Mouse (Mus musculus) neural tube, embryonic 14.5 days (tissue): ENCODE results near the gene Spty2d1. TPM values are rescaled to one million over a fixed set of nuclear protein-coding genes. Genes with fewer than 3 reads are reported as not detected.
A peak's percentile ranks its signal among the peaks of the same experiment; 100 is the strongest.

ENCODE experiments used
- ATAC-seq: fragments of 200-750 bp; cut with Nextera tagmentation; 2 replicates; pipeline ENCODE4 v1.8.0; 2017; ENCODE audit warnings: low read depth, mild to moderate bottlenecking, moderate TSS enrichment, moderate library complexity
- H3K27ac ChIP-seq: fragments of 300-500 bp; sonication (generic); 2 replicates; pipeline ENCODE4 v1.5.1; 2014; ENCODE audit warnings: low read depth, mild to moderate bottlenecking, control low read depth, low read length, moderate library complexity, mixed read lengths
- H3K27me3 ChIP-seq: fragments of 300-500 bp; sonication (generic); 2 replicates; pipeline ENCODE4 v1.6.1; 2014; ENCODE audit warnings: low read length; ENCODE audit not compliant: control insufficient read depth, insufficient read depth
- H3K36me3 ChIP-seq: fragments of 300-500 bp; sonication (generic); 2 replicates; pipeline ENCODE4 v1.6.1; 2014; ENCODE audit warnings: low read length, mixed read lengths; ENCODE audit not compliant: control insufficient read depth, insufficient read depth
- H3K4me1 ChIP-seq: fragments of 300-500 bp; sonication (generic); 2 replicates; pipeline ENCODE4 v1.6.1; 2014; ENCODE audit warnings: low read length; ENCODE audit not compliant: control insufficient read depth, insufficient read depth
- H3K4me2 ChIP-seq: fragments of 300-500 bp; sonication (generic); 2 replicates; pipeline ENCODE4 v1.6.1; 2014; ENCODE audit warnings: mild to moderate bottlenecking, low read depth, low read length, control low read depth
- H3K4me3 ChIP-seq: fragments of 300-500 bp; sonication (generic); 2 replicates; pipeline ENCODE4 v1.5.1; 2014; ENCODE audit warnings: low read depth, low read length, control low read depth, mixed read lengths
- H3K9ac ChIP-seq: fragments of 300-500 bp; sonication (generic); replicated peaks from 2 replicates; pipeline ENCODE4 v1.6.1; 2014; ENCODE audit warnings: low read depth, mild to moderate bottlenecking, control low read depth, low read length, mixed read lengths
- H3K9me3 ChIP-seq: fragments of 300-500 bp; sonication (generic); 2 replicates; pipeline ENCODE4 v1.6.1; 2016; ENCODE audit warnings: low read length; ENCODE audit not compliant: control insufficient read depth
- WGBS: fragments of 180-500 bp; shearing (Covaris S2); extraction: QIAGEN DNeasy Blood & Tissue Kit; methylation state at CpG from one replicate; pipeline ENCODE4 v1.1.7; 2014; 5-methylcytosine and 5-hydroxymethylcytosine counted together
- polyA plus RNA-seq: library from polyadenylated mRNA; unstranded; fragments of >200 nt; fragmentation: Nextera tagmentation; extraction: Ambion mirVana; gene quantifications from 2 replicates; pipeline ENCODE4 v1.2.1, GENCODE M21; 2014

Gene Spty2d1
- polyA plus RNA-seq, 1 experiment from 2014 or later: 7.1 TPM

- no peak overlapping the region for H3K4me2 ChIP-seq
- H3K9ac ChIP-seq: no peak overlapping the region
- WGBS: 76% methylated on average over 3 of the region's 3 CpGs
- no peak for ATAC-seq
- no peaks in the 10 kb centered on the region for H3K36me3 ChIP-seq
- no peaks in the 10 kb centered on the region for H3K9me3 ChIP-seq
- peaks cover 7% of the 10 kb centered on the region for H3K4me1 ChIP-seq
- H3K4me3 ChIP-seq: no peak overlapping the region
- H3K27ac ChIP-seq: no peak overlapping the region
- no peaks in the 10 kb centered on the region for H3K27me3 ChIP-seq
These were observed 47.2 kb downstream of the Spty2d1 start for GRCm38 (mm10) chr7:46960991-46961390.

GRCm38 (mm10) chr7:46958853-46959252 is 49.4 kb downstream of the Spty2d1 start:
- Histone ChIP-seq H3K4me3 (peak overlapping the region; percentile 60), H3K9ac (peak overlapping the region; percentile 62), H3K4me1 (peaks cover 7% of the 10 kb centered on the region), H3K27ac (no peak overlapping the region), H3K4me2 (peak overlapping the region; percentile 82), H3K36me3 (peaks cover 10% of the 10 kb centered on the region), H3K27me3 (no peaks in the 10 kb centered on the region), H3K9me3 (no peaks in the 10 kb centered on the region)
- WGBS: 18% methylated on average over 9 of the region's 9 CpGs
- ATAC-seq: peak; percentile 36

- Histone ChIP-seq H3K9me3 (no peaks in the 10 kb centered on the region), H3K4me2 (peak within 1 kb of the TSS; percentile 82), H3K36me3 (peaks cover 11% of the 10 kb centered on the region), H3K27me3 (no peaks in the 10 kb centered on the region), H3K27ac (no peak within 1 kb of the TSS), H3K4me1 (peaks cover 7% of the 10 kb centered on the region), H3K9ac (peak within 1 kb of the TSS; percentile 62), H3K4me3 (peak within 1 kb of the TSS; percentile 60)
- peak; percentile 94 for ATAC-seq
- 2% methylated on average over 50 of the region's 51 CpGs for WGBS
These were observed 50.1 kb downstream of the Spty2d1 start, which contains the start of gene Uevld for GRCm38 (mm10) chr7:46957831-46958691. Gene Uevld (minus strand): TSS chr7:46958527.

Other genes with a start within 250 kb of the Spty2d1 start
- 14.0 and 14.8 TPM in 2 replicates for gene Hps5, start 212.3 kb downstream of the Spty2d1 start, polyA plus RNA-seq
- gene Gtf2h1, start 212.3 kb downstream of the Spty2d1 start, polyA plus RNA-seq: 40.5 and 44.9 TPM in 2 replicates
- gene Ldha, start 166.9 kb downstream of the Spty2d1 start, polyA plus RNA-seq: 427 and 481 TPM in 2 replicates
- gene Ldhc, start 147.2 kb downstream of the Spty2d1 start, polyA plus RNA-seq: 0.19 TPM in 1 of 2 replicates, not detected in the other
- 384 and 385 TPM in 2 replicates for gene Tsg101, start 88.4 kb downstream of the Spty2d1 start, polyA plus RNA-seq
- gene Uevld, start 49.9 kb downstream of the Spty2d1 start, polyA plus RNA-seq: 5.2 and 5.5 TPM in 2 replicates
- not detected in 2 replicates for gene Gm9999, start 24.8 kb downstream of the Spty2d1 start, polyA plus RNA-seq
- gene Tmem86a, start 42.2 kb upstream of the Spty2d1 start, polyA plus RNA-seq: 15.4 and 19.3 TPM in 2 replicates
- gene Ptpn5, start 125.3 kb upstream of the Spty2d1 start, polyA plus RNA-seq: 152 and 182 TPM in 2 replicates
- gene Mrgpra6, start 196.5 kb upstream of the Spty2d1 start, polyA plus RNA-seq: not detected in 2 replicates
- not detected in 2 replicates for gene Mrgpra9, start 244.4 kb upstream of the Spty2d1 start, polyA plus RNA-seq